Mouse (Mus musculus) MEL (cell line): ENCODE results near the gene Lilr4b. TPM values are rescaled to one million over a fixed set of nuclear protein-coding genes. Genes with fewer than 3 reads are reported as not detected.

Source experiments
- DNase-seq: peaks from one replicate; pipeline ENCODE4 v3.0.0; 2011; ENCODE audit warnings: low read depth, low spot score
- H3K27ac ChIP-seq: 2 replicates; pipeline ENCODE4 v1.5.1; 2012; ENCODE audit warnings: low read depth, mild to moderate bottlenecking, control low read depth, low read length, moderate library complexity; ENCODE audit not compliant: control insufficient read depth
- H3K27me3 ChIP-seq, 2 experiments: fragments of 150-350 bp in 1 of 2; sonication (generic) in 1 of 2; 2 replicates each; pipeline ENCODE4 v1.6.1; 2012; ENCODE audit warnings: low read length in 2 of 2, mild to moderate bottlenecking in 2 of 2, improper control_type of control experiment in 1 of 2, moderate library complexity in 1 of 2; ENCODE audit not compliant: insufficient read depth in 2 of 2, control insufficient read depth in 1 of 2
- H3K36me3 ChIP-seq, 2 experiments: 2 replicates each; pipeline ENCODE4 v1.6.1; 2012 to 2014; ENCODE audit warnings: low read length in 2 of 2, improper control_type of control experiment in 1 of 2, inconsistent platforms in 1 of 2, mild to moderate bottlenecking in 1 of 2; ENCODE audit not compliant: insufficient read depth in 2 of 2, control insufficient read depth in 1 of 2
- H3K4me1 ChIP-seq, 2 experiments: fragments of 150-350 bp in 1 of 2; sonication (generic) in 1 of 2; 2 replicates each; pipeline ENCODE4 v1.6.1; 2012; ENCODE audit warnings: low read length in 2 of 2, improper control_type of control experiment in 1 of 2, mild to moderate bottlenecking in 1 of 2; ENCODE audit not compliant: insufficient read depth in 2 of 2, control insufficient read depth in 1 of 2
- H3K4me3 ChIP-seq, 2 experiments: fragments of 150-350 bp in 1 of 2; sonication (generic) in 1 of 2; 2 replicates each; pipeline ENCODE4 v1.5.1; 2012; ENCODE audit warnings: low read depth in 2 of 2, low read length in 2 of 2, mild to moderate bottlenecking in 2 of 2, moderate library complexity in 2 of 2, control low read depth in 1 of 2, improper control_type of control experiment in 1 of 2; ENCODE audit not compliant: control insufficient read depth in 1 of 2, insufficient read depth in 1 of 2
- H3K79me2 ChIP-seq: 2 replicates; pipeline ENCODE4 v1.6.1; 2012; ENCODE audit warnings: mild to moderate bottlenecking, low read length, moderate library complexity; ENCODE audit not compliant: control insufficient read depth, poor library complexity, insufficient read depth
- H3K9ac ChIP-seq: 2 replicates; pipeline ENCODE4 v1.6.1; 2012; ENCODE audit warnings: low read depth, mild to moderate bottlenecking, control low read depth, low read length, moderate library complexity; ENCODE audit not compliant: control insufficient read depth, poor library complexity, severe bottlenecking
- H3K9me3 ChIP-seq: fragments of 150-350 bp; sonication (generic); replicated peaks from 2 replicates; pipeline ENCODE4 v1.6.1; 2012; ENCODE audit warnings: mild to moderate bottlenecking, low read length, improper control_type of control experiment, moderate library complexity; ENCODE audit not compliant: insufficient read depth
- CHD2 ChIP-seq: IDR thresholded peaks from 2 replicates; pipeline ENCODE4 v1.6.1; 2011; ENCODE audit warnings: low read length, improper control_type of control experiment
- GABPA ChIP-seq: IDR thresholded peaks from 2 replicates; pipeline ENCODE4 v1.6.1; 2012; ENCODE audit warnings: low read depth, mild to moderate bottlenecking, inconsistent platforms, low read length, improper control_type of control experiment, moderate library complexity
- GATA1 ChIP-seq: IDR thresholded peaks from 2 replicates; pipeline ENCODE4 v1.6.1; 2011; ENCODE audit warnings: low read depth, low read length, improper control_type of control experiment
- KAT2A ChIP-seq: conservative IDR thresholded peaks from 2 replicates; pipeline ENCODE4 v1.6.1; 2012; ENCODE audit warnings: low read depth, low read length, improper control_type of control experiment, inconsistent platforms
- MXI1 ChIP-seq: IDR thresholded peaks from 2 replicates; pipeline ENCODE4 v1.6.1; 2011; ENCODE audit warnings: mild to moderate bottlenecking, low read depth, low read length, improper control_type of control experiment
- POLR2AphosphoS5 ChIP-seq: IDR thresholded peaks from 2 replicates; pipeline ENCODE4 v1.6.1; 2012; ENCODE audit warnings: low read depth, borderline replicate concordance, mild to moderate bottlenecking, inconsistent platforms, low read length, moderate library complexity, mixed read lengths
- RAD21 ChIP-seq: IDR thresholded peaks from 2 replicates; pipeline ENCODE4 v1.6.1; 2011; ENCODE audit warnings: mild to moderate bottlenecking, low read depth, low read length, improper control_type of control experiment
- SIN3A ChIP-seq: IDR thresholded peaks from 2 replicates; pipeline ENCODE4 v1.6.1; 2012; ENCODE audit warnings: low read length, improper control_type of control experiment, inconsistent platforms
- TAL1 ChIP-seq: IDR thresholded peaks from 2 replicates; pipeline ENCODE4 v1.6.1; 2012; ENCODE audit warnings: mild to moderate bottlenecking, inconsistent platforms, low read length, moderate library complexity, mixed read lengths
- TCF12 ChIP-seq: IDR thresholded peaks from 2 replicates; pipeline ENCODE4 v1.6.1; 2014; ENCODE audit warnings: low read depth, mild to moderate bottlenecking, inconsistent platforms, low read length, improper control_type of control experiment, moderate library complexity
- USF1 ChIP-seq: IDR thresholded peaks from 2 replicates; pipeline ENCODE4 v1.6.1; 2014; ENCODE audit warnings: low read depth, mild to moderate bottlenecking, inconsistent platforms, low read length, improper control_type of control experiment, moderate library complexity
- ZC3H11A ChIP-seq: IDR thresholded peaks from 2 replicates; pipeline ENCODE4 v1.6.1; 2012; ENCODE audit warnings: low read depth, mild to moderate bottlenecking, inconsistent platforms, low read length, improper control_type of control experiment
- ZMIZ1 ChIP-seq: IDR thresholded peaks from 2 replicates; pipeline ENCODE4 v1.6.1; 2012; ENCODE audit warnings: low read depth, mild to moderate bottlenecking, inconsistent platforms, low read length, improper control_type of control experiment, moderate library complexity
- ZNF384 ChIP-seq: IDR thresholded peaks from 2 replicates; pipeline ENCODE4 v1.6.1; 2012; ENCODE audit warnings: low read depth, mild to moderate bottlenecking, inconsistent platforms, low read length, improper control_type of control experiment
- polyA plus RNA-seq, 2 experiments: library from polyadenylated mRNA; stranded (reverse) in 1 of 2; unstranded in 1 of 2; fragments of >175 nt in 1 of 2; fragments of >200 nt in 1 of 2; gene quantifications; 2 replicates each; pipeline versions ENCODE4 v1.2.1 to v1.2.4; 2012; ENCODE audit warnings: low replicate concordance in 2 of 2, low read depth in 1 of 2; ENCODE audit not compliant: insufficient read length in 2 of 2, insufficient read depth in 1 of 2, missing spikeins in 1 of 2
- total RNA-seq: library from RNA; depleted of rRNA; stranded (reverse); fragments of 300-350 nt; gene quantifications from 2 replicates; pipeline ENCODE4 v1.2.3, GENCODE M21; 2012

Gene Lilr4b
- total and polyA plus RNA-seq, 3 experiments = not detected

DNA sequence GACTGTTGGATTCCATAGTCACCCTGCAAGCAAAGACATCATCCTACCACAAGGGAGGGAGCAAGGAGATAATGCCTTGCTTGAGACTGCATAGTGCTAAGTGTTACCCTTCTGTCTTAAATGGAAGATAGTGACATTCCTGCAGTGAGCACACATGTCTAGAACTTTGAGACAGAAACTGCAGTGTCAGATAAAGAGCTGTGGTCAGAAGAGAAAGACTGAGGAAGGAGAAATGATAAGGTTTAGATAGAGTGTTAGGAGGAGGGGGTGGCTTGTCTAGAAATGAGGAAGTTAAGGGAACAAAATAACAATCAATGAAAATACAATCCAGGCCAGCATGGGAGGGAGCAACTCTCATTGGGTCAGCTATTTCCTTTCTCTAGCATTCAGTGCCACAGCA is 47.5 kb upstream of the Lilr4b start (continued):
- TF ChIP-seq POLR2AphosphoS5 (no peak), TCF12 (peak; percentile 95), TAL1 (peak; percentile 72), ZMIZ1 (no peak), KAT2A (no peak), GATA1 (peak; percentile 97), CHD2 (0 out of 2 replicates have a peak, but pooled peaks have one; percentile 24), USF1 (no peak)

DNA sequence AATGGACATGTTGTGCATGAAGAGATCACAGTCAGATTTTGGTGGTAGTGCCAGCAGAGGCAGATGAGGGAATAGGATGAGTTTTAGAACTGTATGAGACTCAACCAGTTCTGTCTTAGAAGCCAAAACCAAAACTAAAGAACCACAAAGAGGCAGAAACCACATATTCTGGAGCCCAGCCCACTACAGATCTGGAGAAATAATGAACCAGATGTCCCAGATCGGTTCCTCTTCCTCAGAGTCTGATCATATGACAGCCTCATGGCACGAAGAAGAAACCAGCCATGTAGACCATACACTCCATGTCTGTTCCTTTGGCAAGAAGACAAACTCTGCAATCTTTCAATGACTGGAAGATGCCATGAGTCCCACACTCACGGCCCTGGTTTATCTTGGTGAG is 44.7 kb upstream of the Lilr4b start:
- Histone ChIP-seq H3K4me1 (peaks cover 7 to 8% of the 10 kb centered on the region in 2 experiments), H3K27me3 (no peaks in the 10 kb centered on the region), H3K27ac (no peak overlapping the region), H3K9me3 (no peaks in the 10 kb centered on the region), H3K9ac (no peak overlapping the region), H3K36me3 (peaks cover 0 to 10% of the 10 kb centered on the region in 2 experiments; a peak in 2 of 4 replicates)
- TF ChIP-seq TAL1 (no peak), GATA1 (no peak), USF1 (peak; percentile 20; the same call in 1 of the 2 replicates)
- TF ChIP-seq, all 39 proteins: peak for 1
- Histone ChIP-seq H3K79me2 (no peaks in the 10 kb centered on the region), H3K4me3 (no peak overlapping the region)
- DNase-seq = no peak

DNA sequence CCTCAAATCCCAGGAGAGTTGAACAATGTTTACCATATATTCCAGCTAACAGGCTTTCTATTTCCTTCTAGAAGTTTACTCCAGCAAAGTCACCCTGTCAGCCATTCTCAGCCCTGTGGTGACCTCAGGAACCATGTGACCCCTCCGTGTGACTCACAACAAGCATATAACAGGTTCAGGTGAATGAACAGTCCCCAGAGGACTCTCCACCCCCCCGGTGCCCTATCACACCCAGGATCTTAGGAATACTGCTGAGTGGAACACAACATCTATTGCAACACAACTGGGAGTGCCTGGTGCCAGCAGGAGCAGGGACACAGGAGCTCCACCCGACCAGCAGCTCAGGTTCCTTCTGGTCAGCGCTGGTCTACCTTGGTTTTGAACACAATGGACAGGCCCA is 28.8 kb upstream of the Lilr4b start:
- Histone ChIP-seq H3K79me2 (no peaks in the 10 kb centered on the region), H3K9me3 (no peaks in the 10 kb centered on the region), H3K4me3 (no peak overlapping the region), H3K27me3 (no peaks in the 10 kb centered on the region), H3K9ac (no peak overlapping the region), H3K27ac (no peak overlapping the region), H3K4me1 (peaks cover 11 to 17% of the 10 kb centered on the region in 2 experiments), H3K36me3 (peaks cover 0 to 25% of the 10 kb centered on the region in 2 experiments; a peak in 2 of 4 replicates)
- no peak for TF ChIP-seq TCF12
- TF ChIP-seq GABPA = no peak
- TF ChIP-seq ZC3H11A = no peak
- no peak for TF ChIP-seq RAD21
- no peak for TF ChIP-seq ZNF384
- no peak for TF ChIP-seq MXI1
- TF ChIP-seq POLR2AphosphoS5 = no peak
- TF ChIP-seq KAT2A = no peak
- no peak for TF ChIP-seq USF1
- TF ChIP-seq SIN3A = no peak
- no peak for DNase-seq
